ENCODE assay signal across 8 mouse cellular contexts in genomic region chr17:56470001-56470436, GRCm38 (mm10). TPM values are rescaled to one million over a fixed set of nuclear protein-coding genes. Genes with fewer than 3 reads are reported as not detected.
DNase-seq lines count a peak whose midpoint lies in the region; ATAC-seq lines count a peak whose summit lies in the region.

No protein-coding gene starts in this region.

- peaks cover 93% of the 10 kb centered on the region for H3K4me1 ChIP-seq in embryonic facial prominence, embryonic 15.5 days
- H3K4me1 ChIP-seq in midbrain, embryonic 10.5 days, result peaks cover 92% of the 10 kb centered on the region

- no peaks in the 10 kb centered on the region for H3K36me3 ChIP-seq in embryonic facial prominence, embryonic 15.5 days
- peaks cover 27% of the 10 kb centered on the region for H3K36me3 ChIP-seq in midbrain, embryonic 10.5 days

- peak overlapping the region; percentile 50 for H3K4me2 ChIP-seq in embryonic facial prominence, embryonic 15.5 days (replicated peaks)

- H3K9ac ChIP-seq in embryonic facial prominence, embryonic 15.5 days, result peak overlapping the region; percentile 13; the same call in 1 of the 2 replicates

- H3K4me3 ChIP-seq in embryonic facial prominence, embryonic 15.5 days (replicated peaks), result peak overlapping the region; percentile 32
- peak overlapping the region; percentile 42 for H3K4me3 ChIP-seq in midbrain, embryonic 10.5 days

- H3K9me3 ChIP-seq in embryonic facial prominence, embryonic 15.5 days (replicated peaks), result no peaks in the 10 kb centered on the region
- peaks cover 6% of the 10 kb centered on the region; the same call in 1 of the 2 replicates for H3K9me3 ChIP-seq in midbrain, embryonic 10.5 days (replicated peaks)

- DNase-seq in cerebellum, adult 9-11 months, result peak; percentile 45
- DNase-seq in cerebellum, adult 11 months, result no peak
- peak; percentile 66 for DNase-seq in kidney, postnatal 14 days
- no peak for DNase-seq in midbrain, embryonic 10.5 days (ENCODE audit: low spot score)
- no peak for DNase-seq in natural killer cell, adult 2 months (ENCODE audit: low spot score in 2 of 2)
- DNase-seq in urinary bladder, postnatal 36 days (ENCODE audit: low spot score in 2 of 2), result no peak
- DNase-seq in left cerebral cortex, postnatal 14 days (ENCODE audit: low spot score in 2 of 2), result no peak

- peaks cover 32% of the 10 kb centered on the region for H3K27me3 ChIP-seq in embryonic facial prominence, embryonic 15.5 days
- peaks cover 51% of the 10 kb centered on the region for H3K27me3 ChIP-seq in midbrain, embryonic 10.5 days (ENCODE audit: low read depth, poor library complexity, severe bottlenecking)

- no peak for ATAC-seq in embryonic facial prominence, embryonic 15.5 days (ENCODE audit: insufficient number of reproducible peaks, low FRiP score, low TSS enrichment, low read depth)

- 6% methylated on average over 26 of the region's 26 CpGs for WGBS in embryonic facial prominence, embryonic 15.5 days
- 5% methylated on average over 26 of the region's 26 CpGs for WGBS in midbrain, embryonic 10.5 days

- intact Hi-C loops in left cerebral cortex, postnatal 14 days (cut with DNase I), result loop anchor here (5.0 kb wide), 1 partner anchor 43 kb away; no protein-coding TSS in a partner anchor

- no peak overlapping the region for H3K27ac ChIP-seq in embryonic facial prominence, embryonic 15.5 days (replicated peaks)
- H3K27ac ChIP-seq in midbrain, embryonic 10.5 days (replicated peaks), result peak overlapping the region; percentile 52; the same call in 1 of the 2 replicates

RNA-seq across cellular contexts. Expression of gene Ptprs, which starts 6.3 kb away (rescaled TPM):
- 116 and 118 TPM in 2 replicates for polyA plus RNA-seq in embryonic facial prominence, embryonic 15.5 days (2015; fragmentation: Nextera tagmentation; extraction: Ambion mirVana)
- polyA plus RNA-seq in midbrain, embryonic 10.5 days (2016; fragmentation: Nextera tagmentation; extraction: Ambion mirVana), result 89.7 and 131 TPM in 2 replicates
- 100 to 1,000 TPM; 644 to 661 TPM for total RNA-seq in left cerebral cortex, postnatal 14 days (2021)

RNA-seq across cellular contexts. Expression of gene Znrf4, which starts 42.2 kb away (rescaled TPM):
- not detected in 2 replicates for polyA plus RNA-seq in embryonic facial prominence, embryonic 15.5 days (2015; fragmentation: Nextera tagmentation; extraction: Ambion mirVana)
- polyA plus RNA-seq in midbrain, embryonic 10.5 days (2016; fragmentation: Nextera tagmentation; extraction: Ambion mirVana), result not detected in 2 replicates
- total RNA-seq in left cerebral cortex, postnatal 14 days (2021), result not detected

Comparison
In these comparisons a context has a peak if more than half of its experiments do, and no peak if none do; other contexts are left out.
1. DNase-seq: peak in cerebellum, adult 9-11 months (single experiment) and kidney, postnatal 14 days (single experiment); none in cerebellum, adult 11 months (single experiment), midbrain, embryonic 10.5 days (single experiment), natural killer cell, adult 2 months (0 of 2), urinary bladder, postnatal 36 days (0 of 2) and left cerebral cortex, postnatal 14 days (0 of 2).